Mouse (Mus musculus) midbrain, embryonic 13.5 days (tissue): Measurements from ENCODE around the gene Gmnc. TPM values are rescaled to one million over a fixed set of nuclear protein-coding genes. Genes with fewer than 3 reads are reported as not detected.

Experiments
- ATAC-seq: fragments of 200-750 bp; cut with Nextera tagmentation; 2 replicates; pipeline ENCODE4 v1.8.0; 2017; ENCODE audit warnings: mild to moderate bottlenecking, moderate TSS enrichment, moderate library complexity
- H3K27ac ChIP-seq: fragments of 300-500 bp; sonication (generic); 2 replicates; pipeline ENCODE4 v1.5.1; 2015; ENCODE audit warnings: inconsistent platforms, mild to moderate bottlenecking, moderate library complexity
- H3K27me3 ChIP-seq: fragments of 300-500 bp; sonication (generic); 2 replicates; pipeline ENCODE4 v1.6.1; 2015; ENCODE audit warnings: mild to moderate bottlenecking, inconsistent platforms
- H3K36me3 ChIP-seq: fragments of 300-500 bp; sonication (generic); 2 replicates; pipeline ENCODE4 v1.6.1; 2015; ENCODE audit warnings: mild to moderate bottlenecking, inconsistent platforms
- H3K4me1 ChIP-seq: fragments of 300-500 bp; sonication (generic); replicated peaks from 2 replicates; pipeline ENCODE4 v1.6.1; 2015; ENCODE audit warnings: inconsistent platforms
- H3K4me2 ChIP-seq: fragments of 300-500 bp; sonication (generic); replicated peaks from 2 replicates; pipeline ENCODE4 v1.6.1; 2015; ENCODE audit warnings: moderate library complexity, mild to moderate bottlenecking, inconsistent platforms
- H3K4me3 ChIP-seq: fragments of 300-500 bp; sonication (generic); replicated peaks from 2 replicates; pipeline ENCODE4 v1.5.1; 2015; ENCODE audit warnings: mild to moderate bottlenecking, inconsistent platforms
- H3K9ac ChIP-seq: fragments of 300-500 bp; sonication (generic); replicated peaks from 2 replicates; pipeline ENCODE4 v1.6.1; 2015; ENCODE audit warnings: mild to moderate bottlenecking, inconsistent platforms
- H3K9me3 ChIP-seq: fragments of 300-500 bp; sonication (generic); 2 replicates; pipeline ENCODE4 v1.6.1; 2016; ENCODE audit warnings: mild to moderate bottlenecking, inconsistent platforms
- WGBS: fragments of 180-500 bp; shearing (Covaris S2); methylation state at CpG from one replicate; pipeline ENCODE4 v1.1.7; 2015; 5-methylcytosine and 5-hydroxymethylcytosine counted together
- polyA plus RNA-seq: library from polyadenylated mRNA; unstranded; fragments of >200 nt; fragmentation: Nextera tagmentation; extraction: Ambion mirVana; gene quantifications from 2 replicates; pipeline ENCODE4 v1.2.1, GENCODE M21; 2015

Gmnc gene
- polyA plus RNA-seq, 1 experiment from 2014 or later, result 0.52 TPM

GRCm38 (mm10) chr16:26966830-26967229 is 24.6 kb downstream of the Gmnc start:
- Histone ChIP-seq H3K4me2 (no peak overlapping the region), H3K36me3 (no peaks in the 10 kb centered on the region), H3K4me3 (no peak overlapping the region), H3K9me3 (no peaks in the 10 kb centered on the region), H3K27ac (no peak overlapping the region), H3K27me3 (peaks cover 13% of the 10 kb centered on the region), H3K4me1 (peaks cover 8% of the 10 kb centered on the region; the same call in 1 of the 2 replicates), H3K9ac (no peak overlapping the region)
- no peak for ATAC-seq
- 88% methylated on average over 2 of the region's 2 CpGs for WGBS

GRCm38 (mm10) chr16:26961971-26962370 is 29.5 kb downstream of the Gmnc start:
- Histone ChIP-seq H3K4me2 (no peak overlapping the region), H3K4me3 (no peak overlapping the region), H3K9ac (no peak overlapping the region), H3K27ac (no peak overlapping the region), H3K9me3 (no peaks in the 10 kb centered on the region), H3K27me3 (peaks cover 5% of the 10 kb centered on the region; the same call in 1 of the 2 replicates), H3K36me3 (no peaks in the 10 kb centered on the region), H3K4me1 (peaks cover 3% of the 10 kb centered on the region; the same call in 1 of the 2 replicates)
- no peak for ATAC-seq

DNA sequence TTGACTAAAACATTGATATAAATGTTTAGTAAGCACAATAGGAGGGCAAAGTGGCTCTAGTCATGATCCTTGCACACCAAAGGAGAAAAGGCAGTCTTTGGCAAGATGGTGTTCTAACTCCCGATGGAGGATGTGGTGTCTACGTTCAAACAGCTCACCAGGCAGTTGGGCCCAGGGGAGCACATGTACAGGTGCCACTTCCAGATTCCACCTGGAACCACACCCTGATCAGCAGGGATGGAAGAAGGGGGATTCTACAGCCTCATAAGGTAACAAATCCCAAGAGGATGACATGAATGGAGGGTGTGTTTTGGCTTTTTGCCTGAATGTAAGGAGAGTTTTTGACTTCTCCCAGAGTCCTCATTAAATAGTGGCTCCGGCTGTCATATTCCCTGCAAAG is 39.9 kb downstream of the Gmnc start:
- Histone ChIP-seq H3K4me2 (no peak overlapping the region), H3K4me3 (no peak overlapping the region), H3K36me3 (no peaks in the 10 kb centered on the region), H3K9me3 (no peaks in the 10 kb centered on the region), H3K9ac (no peak overlapping the region), H3K4me1 (no peaks in the 10 kb centered on the region), H3K27ac (no peak overlapping the region), H3K27me3 (no peaks in the 10 kb centered on the region)
- ATAC-seq, result no peak
- 91% methylated on average over 3 of the region's 3 CpGs for WGBS

DNA sequence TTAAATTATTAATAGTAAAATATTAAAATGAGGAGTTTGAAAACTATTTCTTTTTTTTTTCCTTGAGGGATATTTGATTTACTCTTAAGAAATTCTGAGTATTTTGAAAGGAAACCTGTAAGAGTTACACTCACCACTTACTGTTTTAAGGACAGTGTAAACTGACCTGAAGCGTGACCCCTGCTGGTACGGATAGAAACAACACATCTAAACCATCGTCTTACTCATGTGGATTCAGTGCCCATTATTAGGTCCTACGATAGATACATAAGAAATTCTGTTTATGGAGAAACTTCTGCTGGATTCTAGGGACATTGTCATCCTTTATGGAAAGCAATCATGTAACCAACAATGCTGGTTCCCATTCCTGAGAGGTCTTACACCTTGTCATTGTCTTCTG is 41.2 kb downstream of the Gmnc start:
- Histone ChIP-seq H3K4me1 (no peaks in the 10 kb centered on the region), H3K4me2 (no peak overlapping the region), H3K27ac (no peak overlapping the region), H3K36me3 (no peaks in the 10 kb centered on the region), H3K9me3 (no peaks in the 10 kb centered on the region), H3K9ac (no peak overlapping the region), H3K4me3 (no peak overlapping the region), H3K27me3 (no peaks in the 10 kb centered on the region)
- WGBS, result 58% methylated on average over 4 of the region's 4 CpGs
- ATAC-seq, result no peak

DNA sequence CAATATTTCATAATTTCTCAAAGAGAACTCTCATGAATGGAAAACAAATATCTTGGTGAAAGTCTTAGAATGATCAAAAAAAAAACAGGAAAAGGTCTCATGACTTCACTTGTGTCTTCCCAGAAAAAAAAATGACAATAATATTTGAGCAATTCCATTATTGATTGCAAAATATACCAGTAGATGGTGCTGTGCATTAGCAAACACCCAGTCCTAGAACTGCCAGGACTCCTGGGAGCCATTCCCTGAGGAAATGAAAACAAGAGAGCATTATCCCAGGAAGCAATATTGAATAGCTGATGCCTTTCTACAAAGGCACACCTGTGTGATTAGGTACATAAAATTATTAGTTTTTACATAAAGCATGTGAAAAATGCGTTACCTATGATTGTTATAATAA is 87.5 kb downstream of the Gmnc start:
- H3K4me1 ChIP-seq, result no peaks in the 10 kb centered on the region
- H3K4me3 ChIP-seq, result no peak overlapping the region
- H3K9me3 ChIP-seq, result no peaks in the 10 kb centered on the region
- no peak overlapping the region for H3K4me2 ChIP-seq
- H3K27ac ChIP-seq, result no peak overlapping the region
- H3K27me3 ChIP-seq, result no peaks in the 10 kb centered on the region
- ATAC-seq, result no peak
- H3K36me3 ChIP-seq, result no peaks in the 10 kb centered on the region
- 83% methylated on average over 1 of the region's 1 CpGs for WGBS
- no peak overlapping the region for H3K9ac ChIP-seq

GRCm38 (mm10) chr16:26901471-26901870 is 90.0 kb downstream of the Gmnc start:
- Histone ChIP-seq H3K9me3 (no peaks in the 10 kb centered on the region), H3K27ac (no peak overlapping the region), H3K36me3 (no peaks in the 10 kb centered on the region), H3K4me1 (no peaks in the 10 kb centered on the region), H3K9ac (no peak overlapping the region), H3K27me3 (no peaks in the 10 kb centered on the region), H3K4me2 (no peak overlapping the region), H3K4me3 (no peak overlapping the region)
- ATAC-seq, result no peak
- 32% methylated on average over 4 of the region's 4 CpGs for WGBS

DNA sequence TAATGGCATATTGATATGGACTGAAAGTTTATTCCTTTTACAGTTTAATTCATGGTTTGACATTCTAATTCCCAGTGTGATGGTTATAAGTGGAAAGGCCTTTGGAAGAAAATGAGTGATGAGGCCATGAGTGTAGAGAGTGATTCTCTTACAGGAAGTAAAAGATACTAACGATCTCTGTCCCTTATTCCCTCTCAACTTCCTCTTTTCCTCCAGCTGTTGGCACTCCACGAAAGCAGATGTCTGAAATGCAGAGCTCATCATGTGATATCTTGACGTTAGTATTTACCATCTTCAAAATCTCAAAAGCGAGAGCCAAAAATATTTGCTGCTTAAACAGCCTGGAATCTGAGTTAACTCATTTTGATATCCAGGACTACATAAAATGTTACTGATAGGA is 105.1 kb downstream of the Gmnc start:
- 87% methylated on average over 4 of the region's 4 CpGs for WGBS
- H3K4me2 ChIP-seq, result no peak overlapping the region
- no peaks in the 10 kb centered on the region for H3K27me3 ChIP-seq
- no peak overlapping the region for H3K9ac ChIP-seq
- H3K36me3 ChIP-seq, result no peaks in the 10 kb centered on the region
- ATAC-seq, result no peak
- H3K4me3 ChIP-seq, result no peak overlapping the region
- H3K27ac ChIP-seq, result no peak overlapping the region
- no peaks in the 10 kb centered on the region for H3K9me3 ChIP-seq
- H3K4me1 ChIP-seq, result no peaks in the 10 kb centered on the region

GRCm38 (mm10) chr16:26876885-26877284 is 114.6 kb downstream of the Gmnc start:
- Histone ChIP-seq H3K36me3 (no peaks in the 10 kb centered on the region), H3K9me3 (no peaks in the 10 kb centered on the region), H3K4me2 (no peak overlapping the region), H3K4me3 (no peak overlapping the region), H3K4me1 (no peaks in the 10 kb centered on the region), H3K9ac (no peak overlapping the region), H3K27me3 (no peaks in the 10 kb centered on the region), H3K27ac (no peak overlapping the region)
- 69% methylated on average over 3 of the region's 3 CpGs for WGBS
- no peak for ATAC-seq
